Mouse (Mus musculus) embryonic facial prominence, embryonic 13.5 days (tissue): Measurements from ENCODE around the gene Naa35. TPM values are rescaled to one million over a fixed set of nuclear protein-coding genes. Genes with fewer than 3 reads are reported as not detected.

ENCODE experiments used
- ATAC-seq: fragments of 200-750 bp; cut with Nextera tagmentation; 2 replicates; pipeline ENCODE4 v1.8.0; 2017; ENCODE audit warnings: low read depth; ENCODE audit not compliant: insufficient number of reproducible peaks, insufficient read depth, low FRiP score, low TSS enrichment
- H3K27ac ChIP-seq: fragments of 300-500 bp; sonication (generic); 2 replicates; pipeline ENCODE4 v1.5.1; 2015; ENCODE audit warnings: moderate library complexity, mild to moderate bottlenecking, inconsistent platforms
- H3K27me3 ChIP-seq: fragments of 300-500 bp; sonication (generic); 2 replicates; pipeline ENCODE4 v1.6.1; 2015; ENCODE audit warnings: mild to moderate bottlenecking, inconsistent platforms
- H3K36me3 ChIP-seq: fragments of 300-500 bp; sonication (generic); 2 replicates; pipeline ENCODE4 v1.6.1; 2015; ENCODE audit warnings: mild to moderate bottlenecking, inconsistent platforms
- H3K4me1 ChIP-seq: fragments of 300-500 bp; sonication (generic); 2 replicates; pipeline ENCODE4 v1.6.1; 2015; ENCODE audit warnings: inconsistent platforms
- H3K4me2 ChIP-seq: fragments of 300-500 bp; sonication (generic); 2 replicates; pipeline ENCODE4 v1.6.1; 2015; ENCODE audit warnings: moderate library complexity, mild to moderate bottlenecking, inconsistent platforms
- H3K4me3 ChIP-seq: fragments of 300-500 bp; sonication (generic); 2 replicates; pipeline ENCODE4 v1.5.1; 2015; ENCODE audit warnings: mild to moderate bottlenecking, inconsistent platforms
- H3K9ac ChIP-seq: fragments of 300-500 bp; sonication (generic); 2 replicates; pipeline ENCODE4 v1.6.1; 2015; ENCODE audit warnings: mild to moderate bottlenecking, inconsistent platforms
- H3K9me3 ChIP-seq: fragments of 300-500 bp; sonication (generic); 2 replicates; pipeline ENCODE4 v1.6.1; 2016; ENCODE audit warnings: inconsistent platforms
- WGBS: fragments of 180-500 bp; shearing (Covaris S2); methylation state at CpG from one replicate; pipeline ENCODE4 v1.1.7; 2015; ENCODE audit warnings: mixed read lengths; 5-methylcytosine and 5-hydroxymethylcytosine counted together
- polyA plus RNA-seq: library from polyadenylated mRNA; unstranded; fragments of >200 nt; fragmentation: Nextera tagmentation; extraction: Ambion mirVana; gene quantifications from 2 replicates; pipeline ENCODE4 v1.2.1, GENCODE M21; 2015

Naa35 gene
- polyA plus RNA-seq, 1 experiment from 2014 or later = 120 TPM

DNA sequence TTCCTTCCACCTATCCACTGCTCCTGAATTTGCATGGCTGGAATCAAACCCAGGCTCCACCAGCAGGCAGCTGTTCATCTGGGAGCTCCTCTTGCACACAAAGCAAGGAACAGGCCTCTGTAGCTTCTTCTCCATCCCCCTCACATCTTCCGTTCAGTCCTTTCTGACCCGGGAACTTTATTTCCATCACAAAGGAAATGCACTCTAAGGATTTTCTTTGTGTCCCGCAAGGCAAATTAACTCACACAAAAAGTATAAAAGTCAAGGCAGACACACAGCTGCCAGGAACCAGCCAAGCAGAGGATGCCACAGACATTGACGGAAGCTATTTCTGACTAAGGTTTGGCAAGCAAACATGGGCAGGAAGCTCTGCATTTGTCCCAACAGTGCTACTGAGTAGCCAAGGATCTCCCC is 71.9 kb downstream of the Naa35 start:
- Histone ChIP-seq H3K4me1 (peaks cover 22% of the 10 kb centered on the region), H3K36me3 (peaks cover 22% of the 10 kb centered on the region), H3K4me3 (no peak overlapping the region), H3K9me3 (no peaks in the 10 kb centered on the region), H3K27me3 (no peaks in the 10 kb centered on the region), H3K4me2 (no peak overlapping the region), H3K9ac (no peak overlapping the region), H3K27ac (peak overlapping the region; percentile 68)
- no peak for ATAC-seq
- WGBS = 58% methylated on average over 4 of the region's 4 CpGs

DNA sequence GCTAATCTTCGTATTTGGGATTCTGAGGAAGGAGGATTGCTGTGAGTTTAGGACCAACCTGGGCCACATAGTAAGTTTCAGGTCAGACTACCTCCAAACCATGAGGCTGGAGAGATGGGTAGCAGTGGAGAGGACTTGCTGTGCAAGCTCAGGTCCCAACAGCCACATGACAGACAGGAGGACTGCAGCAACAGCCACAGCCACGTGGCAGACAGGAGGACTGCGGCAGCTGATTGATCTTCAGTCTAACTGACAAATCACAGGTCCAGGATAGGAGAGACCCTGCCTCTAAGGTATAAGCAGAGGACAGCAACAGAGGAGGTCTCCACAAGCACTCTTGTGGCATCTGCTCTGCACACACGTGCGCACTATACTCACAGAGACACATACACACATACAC is 72.7 kb downstream of the Naa35 start:
- Histone ChIP-seq H3K4me3 (no peak overlapping the region), H3K27ac (no peak overlapping the region), H3K9ac (no peak overlapping the region), H3K36me3 (peaks cover 30% of the 10 kb centered on the region), H3K4me1 (peaks cover 17% of the 10 kb centered on the region), H3K4me2 (no peak overlapping the region), H3K27me3 (no peaks in the 10 kb centered on the region), H3K9me3 (no peaks in the 10 kb centered on the region)
- no peak for ATAC-seq
- WGBS = 90% methylated on average over 5 of the region's 5 CpGs

DNA sequence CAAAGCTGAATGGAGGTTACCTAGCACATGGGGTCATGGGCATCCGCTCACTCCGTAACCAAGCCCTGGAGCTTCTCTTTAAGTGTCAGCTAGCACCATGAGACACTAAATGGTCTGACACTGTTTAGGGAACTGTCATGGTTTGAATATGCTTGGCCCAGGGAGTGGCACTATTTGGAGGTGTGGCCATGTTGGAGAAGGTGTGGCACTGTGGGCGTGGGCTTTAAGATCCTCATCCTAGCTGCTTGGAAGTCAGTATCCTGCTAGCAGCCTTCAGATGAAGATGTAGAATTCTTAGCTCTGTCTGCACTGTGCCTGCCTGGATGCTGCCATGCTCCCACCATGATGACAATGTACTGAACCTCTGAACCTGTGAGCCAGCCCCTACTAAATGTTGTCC is 75.3 kb downstream of the Naa35 start:
- Histone ChIP-seq H3K4me1 (peaks cover 6% of the 10 kb centered on the region), H3K9ac (no peak overlapping the region), H3K4me3 (no peak overlapping the region), H3K4me2 (no peak overlapping the region), H3K27ac (no peak overlapping the region), H3K9me3 (no peaks in the 10 kb centered on the region), H3K36me3 (peaks cover 48% of the 10 kb centered on the region), H3K27me3 (no peaks in the 10 kb centered on the region)
- WGBS = 96% methylated on average over 3 of the region's 3 CpGs
- no peak for ATAC-seq

DNA sequence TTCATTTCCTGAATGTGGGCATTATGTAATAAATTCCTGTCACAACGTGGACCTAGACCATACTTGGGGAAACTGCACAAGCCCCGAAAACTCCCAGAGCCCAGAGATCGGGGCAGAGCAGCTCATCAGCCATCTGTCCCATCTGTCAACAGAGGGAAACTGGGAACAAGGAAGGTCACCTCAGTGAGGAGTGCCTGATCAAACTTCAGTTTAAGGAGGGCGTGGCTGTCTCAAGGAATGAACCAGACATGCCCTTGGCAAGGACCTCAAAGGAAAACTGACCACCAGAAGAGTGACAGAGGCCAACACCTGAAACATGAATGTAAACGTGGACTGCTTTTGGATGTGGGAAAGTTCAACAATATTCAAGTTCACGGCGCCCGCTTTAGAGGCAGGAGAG is 76.3 kb downstream of the Naa35 start:
- WGBS = 92% methylated on average over 8 of the region's 8 CpGs
- Histone ChIP-seq H3K4me3 (no peak overlapping the region), H3K9me3 (no peaks in the 10 kb centered on the region), H3K27me3 (no peaks in the 10 kb centered on the region), H3K9ac (no peak overlapping the region), H3K4me1 (peaks cover 6% of the 10 kb centered on the region), H3K27ac (no peak overlapping the region), H3K36me3 (peaks cover 52% of the 10 kb centered on the region), H3K4me2 (no peak overlapping the region)
- ATAC-seq = no peak

DNA sequence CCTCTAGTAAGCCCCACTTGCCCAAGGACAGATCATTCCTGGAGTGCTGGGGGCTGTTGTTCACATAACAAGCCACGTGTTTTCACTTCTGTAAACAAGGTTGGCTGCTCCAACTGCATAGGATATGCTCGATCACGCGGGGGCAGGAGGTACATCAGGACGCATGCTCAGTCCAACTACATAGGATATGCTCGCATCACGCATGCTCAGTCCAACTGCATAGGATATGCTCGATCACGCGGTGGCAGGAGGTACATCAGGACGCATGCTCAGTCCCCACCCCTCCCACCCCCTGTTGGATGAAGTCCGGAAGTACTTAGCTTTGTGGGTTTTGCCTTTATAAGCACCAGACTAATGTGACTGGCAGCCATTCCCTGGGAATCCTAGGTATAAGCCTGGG is 76.9 kb downstream of the Naa35 start:
- peaks cover 55% of the 10 kb centered on the region for H3K36me3 ChIP-seq
- no peak overlapping the region for H3K9ac ChIP-seq
- H3K9me3 ChIP-seq = no peaks in the 10 kb centered on the region
- H3K4me3 ChIP-seq = no peak overlapping the region
- no peaks in the 10 kb centered on the region for H3K27me3 ChIP-seq
- no peak overlapping the region for H3K27ac ChIP-seq
- ATAC-seq = no peak
- H3K4me2 ChIP-seq = no peak overlapping the region
- 0 out of 2 replicates have a peak, but pooled peaks cover under 1% of the 10 kb centered on the region for H3K4me1 ChIP-seq
- WGBS = 95% methylated on average over 12 of the region's 12 CpGs

DNA sequence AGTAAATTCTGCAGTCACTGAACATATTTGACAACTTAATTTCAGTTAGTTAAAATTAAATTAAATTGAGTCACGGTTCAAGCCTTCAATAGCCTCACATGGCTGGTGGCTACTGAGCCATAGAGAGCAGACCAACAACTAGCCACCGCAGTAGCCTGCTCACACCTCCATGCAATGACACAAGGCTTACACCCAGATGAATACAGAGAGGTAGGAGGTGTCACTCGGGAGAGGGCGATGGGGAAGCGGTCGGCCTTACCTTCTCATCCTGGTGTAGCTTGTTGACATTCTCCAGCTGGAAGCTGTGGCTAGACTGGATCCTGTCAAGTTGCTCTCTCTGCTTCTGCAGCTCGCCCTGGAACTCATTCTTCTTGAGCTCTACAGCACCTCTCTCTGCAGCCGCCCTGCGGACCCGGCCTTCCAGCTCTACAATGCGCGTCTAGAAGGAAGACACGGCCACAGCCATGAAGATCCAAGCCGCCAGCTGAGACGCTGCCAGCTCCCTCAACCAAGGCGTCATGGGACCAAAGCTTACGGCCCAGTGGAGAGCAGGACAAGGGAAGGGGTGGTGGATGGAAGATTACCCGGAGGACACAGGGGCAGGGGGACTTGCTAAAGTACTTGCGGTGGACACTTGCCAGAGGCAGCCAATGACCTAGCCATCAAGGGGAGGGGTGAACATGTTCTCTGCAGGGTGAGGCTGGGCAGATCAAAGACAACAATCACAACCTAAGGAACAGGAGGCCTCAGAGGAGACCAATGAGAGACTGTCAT is 79.1 kb downstream of the Naa35 start:
- no peaks in the 10 kb centered on the region for H3K27me3 ChIP-seq
- H3K9me3 ChIP-seq = no peaks in the 10 kb centered on the region
- H3K9ac ChIP-seq = no peak overlapping the region
- no peak overlapping the region for H3K4me2 ChIP-seq
- 93% methylated on average over 19 of the region's 19 CpGs for WGBS
- H3K4me3 ChIP-seq = no peak overlapping the region
- peaks cover 4% of the 10 kb centered on the region; the same call in 1 of the 2 replicates for H3K4me1 ChIP-seq
- no peak overlapping the region for H3K27ac ChIP-seq
- ATAC-seq = no peak
- peaks cover 45% of the 10 kb centered on the region for H3K36me3 ChIP-seq

DNA sequence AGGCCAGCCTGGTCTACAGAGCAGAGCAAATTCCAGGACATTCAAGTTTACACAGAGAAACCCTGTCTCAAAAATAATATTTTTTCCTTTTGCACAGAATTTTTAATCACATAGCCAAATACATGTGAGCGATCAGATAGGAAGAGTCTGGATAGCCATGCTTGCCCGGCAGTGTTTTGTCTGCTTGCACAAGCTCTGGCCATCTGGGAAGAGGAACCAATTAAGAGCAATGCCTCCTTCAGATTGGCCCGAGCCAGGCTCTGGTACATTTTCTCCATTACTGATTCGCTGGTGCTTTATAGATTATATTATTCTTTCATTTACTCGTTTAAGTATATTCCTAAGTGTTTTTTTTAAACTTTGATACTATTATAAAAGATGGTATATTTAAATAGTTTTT is 82.7 kb downstream of the Naa35 start:
- no peak overlapping the region for H3K9ac ChIP-seq
- no peaks in the 10 kb centered on the region for H3K9me3 ChIP-seq
- H3K4me2 ChIP-seq = no peak overlapping the region
- H3K27ac ChIP-seq = no peak overlapping the region
- no peak for ATAC-seq
- WGBS = 84% methylated on average over 5 of the region's 5 CpGs
- no peak overlapping the region for H3K4me3 ChIP-seq
- H3K4me1 ChIP-seq = peaks cover 12% of the 10 kb centered on the region; the same call in 1 of the 2 replicates
- no peaks in the 10 kb centered on the region for H3K27me3 ChIP-seq
- H3K36me3 ChIP-seq = peaks cover 30% of the 10 kb centered on the region

DNA sequence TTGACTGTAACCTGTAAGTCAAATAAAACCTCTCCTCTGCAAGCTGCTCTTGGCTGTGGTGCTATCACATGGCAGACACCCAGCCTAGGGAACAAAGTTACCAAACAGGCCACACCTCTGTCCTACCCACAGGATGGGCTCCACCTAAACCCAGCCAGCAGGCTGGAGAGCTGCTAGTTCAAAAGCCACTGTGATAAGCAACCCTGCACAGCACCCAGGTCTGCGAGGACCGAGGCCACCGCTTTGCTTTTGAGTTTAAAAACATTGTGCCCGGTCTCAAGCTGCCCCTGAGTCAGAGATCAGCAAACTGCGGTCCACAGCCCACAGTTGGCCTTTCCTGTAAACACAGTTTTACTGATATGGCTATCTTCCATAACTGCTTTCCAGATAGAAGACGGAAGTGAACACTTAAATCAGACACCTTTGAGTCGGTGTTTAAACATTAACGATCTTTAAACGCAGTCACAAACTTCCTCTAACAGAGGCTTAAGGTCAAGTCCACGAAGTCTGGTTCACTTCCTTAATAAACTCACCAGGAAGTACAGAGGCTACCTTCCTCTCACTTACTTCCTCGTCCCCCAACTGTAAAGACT is 83.5 kb downstream of the Naa35 start:
- Histone ChIP-seq H3K36me3 (peaks cover 25% of the 10 kb centered on the region), H3K4me2 (no peak overlapping the region), H3K27me3 (no peaks in the 10 kb centered on the region), H3K4me3 (no peak overlapping the region), H3K9ac (no peak overlapping the region), H3K9me3 (no peaks in the 10 kb centered on the region), H3K27ac (0 out of 2 replicates have a peak overlapping the region, but pooled peaks have one; percentile 5), H3K4me1 (peaks cover 18% of the 10 kb centered on the region)
- no peak for ATAC-seq
- WGBS = 82% methylated on average over 11 of the region's 11 CpGs

DNA sequence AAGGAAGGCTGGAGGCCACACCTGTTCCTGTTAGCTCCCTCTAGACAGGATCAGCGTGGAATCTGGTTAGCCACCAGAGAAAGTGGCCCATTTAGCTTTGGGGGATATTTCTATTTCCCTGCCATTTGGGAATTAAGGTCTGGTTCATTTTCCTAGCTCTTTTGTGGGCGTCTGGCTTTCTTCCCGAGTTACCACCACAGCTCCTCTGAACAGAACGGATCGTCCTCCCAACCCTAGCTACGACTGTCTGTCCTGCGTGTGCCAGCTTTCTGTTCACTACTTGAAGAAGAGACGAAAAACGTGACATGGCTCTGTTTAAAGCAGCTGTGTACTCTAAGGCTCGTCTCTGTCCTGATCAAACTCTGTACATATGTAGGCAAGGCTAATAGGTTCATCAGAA is 84.9 kb downstream of the Naa35 start:
- no peak overlapping the region for H3K9ac ChIP-seq
- peaks cover 24% of the 10 kb centered on the region for H3K4me1 ChIP-seq
- no peak overlapping the region for H3K4me3 ChIP-seq
- WGBS = 84% methylated on average over 10 of the region's 10 CpGs
- peaks cover 11% of the 10 kb centered on the region; the same call in 1 of the 2 replicates for H3K36me3 ChIP-seq
- H3K27ac ChIP-seq = no peak overlapping the region
- H3K4me2 ChIP-seq = no peak overlapping the region
- no peak for ATAC-seq
- H3K9me3 ChIP-seq = no peaks in the 10 kb centered on the region
- no peaks in the 10 kb centered on the region for H3K27me3 ChIP-seq

DNA sequence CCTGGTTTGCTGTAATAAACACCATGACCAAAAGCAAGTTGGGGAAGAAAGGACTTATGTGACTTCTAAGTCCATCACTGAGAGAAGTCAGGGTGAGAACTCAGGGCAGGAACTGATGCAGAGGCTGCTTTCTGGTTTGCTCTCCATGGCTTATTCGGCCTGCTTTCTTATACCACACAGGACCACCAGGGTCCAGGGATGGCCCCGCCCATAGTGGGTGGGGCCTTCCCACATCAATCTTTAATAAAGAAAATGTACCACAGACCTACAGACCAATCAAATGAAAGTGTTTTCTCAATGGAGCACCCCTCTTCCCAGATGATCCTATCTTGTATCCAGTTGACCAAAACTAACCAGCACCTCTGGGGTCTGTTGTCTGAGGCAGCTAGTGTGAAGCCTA is 86.5 kb downstream of the Naa35 start:
- WGBS = 69% methylated on average over 2 of the region's 2 CpGs
- no peak overlapping the region for H3K9ac ChIP-seq
- no peak overlapping the region for H3K27ac ChIP-seq
- H3K4me3 ChIP-seq = no peak overlapping the region
- peaks cover 24% of the 10 kb centered on the region for H3K4me1 ChIP-seq
- H3K36me3 ChIP-seq = 0 out of 2 replicates have a peak, but pooled peaks cover 1% of the 10 kb centered on the region
- H3K4me2 ChIP-seq = no peak overlapping the region
- H3K27me3 ChIP-seq = no peaks in the 10 kb centered on the region
- no peak for ATAC-seq
- H3K9me3 ChIP-seq = no peaks in the 10 kb centered on the region

DNA sequence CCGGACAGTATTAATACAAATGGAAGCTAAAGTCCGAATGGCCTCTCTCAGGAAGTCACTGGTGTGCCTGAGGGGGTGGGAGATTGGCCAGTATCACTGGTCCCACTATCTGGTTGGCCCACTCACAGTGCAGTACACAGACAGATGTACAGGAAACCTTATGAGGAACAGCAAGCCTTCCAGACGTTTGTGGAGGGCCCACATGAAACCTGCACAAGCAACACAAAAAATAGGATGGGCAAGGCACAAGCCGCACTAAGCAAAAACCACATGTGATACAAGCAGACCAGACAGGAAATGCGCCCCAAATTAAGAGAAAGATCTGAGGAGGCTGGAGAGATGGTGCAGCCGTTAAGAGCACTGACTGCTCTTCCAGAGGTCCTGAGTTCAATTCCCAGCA is 87.2 kb downstream of the Naa35 start:
- peaks cover 24% of the 10 kb centered on the region for H3K4me1 ChIP-seq
- H3K27ac ChIP-seq = no peak overlapping the region
- H3K9ac ChIP-seq = no peak overlapping the region
- H3K4me2 ChIP-seq = no peak overlapping the region
- H3K27me3 ChIP-seq = no peaks in the 10 kb centered on the region
- no peak overlapping the region for H3K4me3 ChIP-seq
- no peak for ATAC-seq
- 48% methylated on average over 6 of the region's 6 CpGs for WGBS
- no peaks in the 10 kb centered on the region for H3K9me3 ChIP-seq
- H3K36me3 ChIP-seq = no peaks in the 10 kb centered on the region

DNA sequence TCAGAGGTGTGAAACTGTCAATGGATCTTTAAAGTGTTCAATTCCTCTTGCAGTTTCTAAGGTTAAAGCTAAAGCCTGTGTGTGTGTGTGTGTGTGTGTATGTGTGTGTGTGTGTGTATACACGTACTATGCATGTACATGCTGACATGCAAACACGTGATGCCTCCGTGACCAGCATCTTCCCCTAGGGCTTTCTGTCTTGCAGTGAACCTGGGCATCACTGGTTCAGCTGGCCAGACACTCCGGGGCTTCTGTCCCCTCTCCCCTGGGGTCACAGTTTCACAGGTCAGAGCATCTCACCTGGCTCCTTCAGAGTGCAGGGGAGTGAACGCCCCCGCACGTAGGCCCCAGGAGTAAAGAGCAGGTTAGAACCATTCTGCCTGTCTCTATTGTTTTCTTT is 88.5 kb downstream of the Naa35 start:
- no peak for ATAC-seq
- Histone ChIP-seq H3K27me3 (no peaks in the 10 kb centered on the region), H3K4me2 (peak overlapping the region; percentile 79), H3K36me3 (no peaks in the 10 kb centered on the region), H3K4me3 (no peak overlapping the region), H3K9me3 (no peaks in the 10 kb centered on the region), H3K9ac (no peak overlapping the region; the same call in 1 of the 2 replicates), H3K27ac (no peak overlapping the region), H3K4me1 (peaks cover 21% of the 10 kb centered on the region)
- 33% methylated on average over 7 of the region's 7 CpGs for WGBS
